Mouse (Mus musculus): ENCODE measurements around the gene Plvap. TPM values are rescaled to one million over a fixed set of nuclear protein-coding genes. Genes with fewer than 3 reads are reported as not detected.

The Plvap gene
- total RNA-seq, 1 experiment from 2014 or later: not detected

DNA sequence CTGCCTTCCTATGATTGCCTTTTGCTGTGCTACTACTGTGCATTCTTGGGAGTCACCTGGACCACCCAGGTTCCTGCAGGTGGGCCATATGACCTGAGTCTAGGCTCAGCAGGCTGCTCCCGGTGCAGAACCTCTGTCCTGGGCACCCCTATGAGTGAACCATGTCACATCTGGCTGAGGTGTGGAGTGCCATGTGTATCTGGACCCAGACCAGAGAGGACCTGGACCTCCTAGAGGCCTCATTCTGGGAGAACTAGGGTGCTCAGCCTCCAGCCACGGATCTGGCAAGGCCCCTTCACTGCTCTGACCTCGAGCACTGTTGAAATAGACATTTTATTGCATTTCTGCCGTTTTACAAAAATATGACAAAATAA, 35.9 kb downstream of the Plvap start:
- no peak for ATAC-seq (replicated peaks in 1 of 2; ENCODE audit: insufficient read depth in 1 of 2, low FRiP score in 2 of 2, low TSS enrichment in 1 of 2, low read depth in 1 of 2, poor library complexity in 2 of 2, severe bottlenecking in 2 of 2)

DNA sequence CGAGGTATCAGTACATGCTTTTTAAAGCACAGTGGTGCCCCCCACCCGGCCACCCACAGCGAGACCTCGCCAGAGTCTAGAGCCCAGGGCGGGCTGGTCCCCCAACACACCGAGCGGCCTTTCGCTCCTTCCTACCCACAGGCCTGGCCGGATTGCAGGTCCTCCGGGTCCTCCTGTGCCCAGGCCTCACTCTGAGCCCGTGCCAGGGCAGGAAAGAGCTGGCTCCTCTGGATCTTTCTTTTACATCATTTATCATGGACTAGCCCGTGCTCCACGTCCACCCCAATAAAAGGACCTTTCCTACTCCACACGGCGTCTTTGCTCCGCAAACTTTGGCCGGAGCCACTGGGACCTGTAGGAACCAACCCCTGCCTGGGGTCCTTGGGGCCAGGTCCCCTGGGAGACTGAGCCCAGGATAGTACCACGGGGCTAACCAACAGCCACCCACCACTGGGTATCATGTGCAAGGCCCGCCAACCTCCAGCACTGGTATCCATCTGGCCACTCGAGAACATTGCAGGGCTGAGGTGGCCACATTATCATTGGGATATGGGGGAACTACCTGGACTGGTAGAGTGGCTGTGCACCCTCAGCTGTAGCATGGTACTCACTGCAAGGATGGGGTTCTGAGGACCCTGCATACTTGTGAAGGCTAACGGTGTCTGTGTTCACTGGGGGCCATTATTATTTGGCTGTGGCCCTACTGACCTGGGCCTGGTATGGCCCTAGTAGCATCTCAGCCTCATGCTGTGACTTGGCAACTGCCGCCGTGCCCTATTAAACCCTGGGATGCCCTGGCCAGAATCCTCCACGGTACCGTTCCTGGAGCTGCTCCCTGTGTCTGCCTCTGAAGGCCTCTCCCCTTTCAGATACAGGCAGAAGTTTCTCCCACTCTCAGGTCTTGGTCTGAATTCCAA, 36.5 kb downstream of the Plvap start:
- no peak for ATAC-seq (replicated peaks in 1 of 2; ENCODE audit: insufficient read depth in 1 of 2, low FRiP score in 2 of 2, low TSS enrichment in 1 of 2, low read depth in 1 of 2, poor library complexity in 2 of 2, severe bottlenecking in 2 of 2)

- no peak for ATAC-seq (replicated peaks in 1 of 2; ENCODE audit: insufficient read depth in 1 of 2, low FRiP score in 2 of 2, low TSS enrichment in 1 of 2, low read depth in 1 of 2, poor library complexity in 2 of 2, severe bottlenecking in 2 of 2)
These were observed 37.2 kb downstream of the Plvap start for GRCm38 (mm10) chr8:71474344-71474743.

- ATAC-seq (replicated peaks in 1 of 2; ENCODE audit: insufficient read depth in 1 of 2, low FRiP score in 2 of 2, low TSS enrichment in 1 of 2, low read depth in 1 of 2, poor library complexity in 2 of 2, severe bottlenecking in 2 of 2): no peak
These were observed 38.8 kb downstream of the Plvap start for GRCm38 (mm10) chr8:71472601-71473386.

DNA sequence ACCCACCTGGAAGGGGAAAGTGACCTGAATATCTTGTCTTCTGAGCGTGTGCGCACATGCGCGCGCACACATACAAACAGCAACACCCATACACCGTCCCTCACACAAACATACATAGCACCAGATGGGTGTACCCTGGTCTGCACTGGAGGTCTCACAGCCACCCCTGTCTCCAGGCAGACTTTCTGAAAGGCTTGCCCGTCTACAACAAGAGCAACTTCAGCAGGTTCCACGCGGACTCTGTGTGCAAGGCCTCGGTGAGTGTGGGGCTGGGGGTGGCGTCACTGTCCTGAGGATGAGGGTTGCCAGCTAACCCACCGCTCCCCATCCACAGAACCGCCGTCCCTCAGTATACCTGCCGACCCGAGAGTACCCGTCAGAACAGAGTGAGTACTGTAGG, 39.7 kb downstream of the Plvap start:
- ATAC-seq (replicated peaks in 1 of 2; ENCODE audit: insufficient read depth in 1 of 2, low FRiP score in 2 of 2, low TSS enrichment in 1 of 2, low read depth in 1 of 2, poor library complexity in 2 of 2, severe bottlenecking in 2 of 2): no peak

GRCm38 (mm10) chr8:71470913-71471255, 40.7 kb downstream of the Plvap start:
- no peak for ATAC-seq (replicated peaks in 1 of 2; ENCODE audit: insufficient read depth in 1 of 2, low FRiP score in 2 of 2, low TSS enrichment in 1 of 2, low read depth in 1 of 2, poor library complexity in 2 of 2, severe bottlenecking in 2 of 2)

GRCm38 (mm10) chr8:71470146-71470912, 41.2 kb downstream of the Plvap start:
- ATAC-seq (replicated peaks in 1 of 2; ENCODE audit: insufficient read depth in 1 of 2, low FRiP score in 2 of 2, low TSS enrichment in 1 of 2, low read depth in 1 of 2, poor library complexity in 2 of 2, severe bottlenecking in 2 of 2): no peak

DNA sequence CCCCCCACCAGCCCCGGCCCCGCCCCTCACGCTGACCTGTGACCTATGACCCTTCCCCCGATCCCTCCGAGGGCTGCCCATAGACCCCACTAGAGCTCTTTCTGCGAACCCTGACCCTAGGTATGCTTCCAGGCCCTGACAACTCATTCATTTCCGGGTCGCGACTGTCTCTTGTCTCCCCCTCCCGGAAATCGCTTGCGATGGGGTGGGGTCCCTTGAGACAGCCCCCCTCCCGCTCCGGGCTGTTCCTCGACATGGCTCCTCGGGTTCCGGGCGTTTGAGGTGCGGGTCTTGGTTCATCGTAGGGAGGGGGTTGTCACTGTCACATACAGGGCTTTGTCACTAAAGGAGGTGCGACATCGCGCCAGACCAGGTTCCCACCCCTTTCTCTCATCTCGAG, 42.1 kb downstream of the Plvap start:
- no peak for ATAC-seq (replicated peaks in 1 of 2; ENCODE audit: insufficient read depth in 1 of 2, low FRiP score in 2 of 2, low TSS enrichment in 1 of 2, low read depth in 1 of 2, poor library complexity in 2 of 2, severe bottlenecking in 2 of 2)

- peak; percentile 76 to 83 for ATAC-seq (replicated peaks in 1 of 2; ENCODE audit: insufficient read depth in 1 of 2, low FRiP score in 2 of 2, low TSS enrichment in 1 of 2, low read depth in 1 of 2, poor library complexity in 2 of 2, severe bottlenecking in 2 of 2)
These were observed 42.6 kb downstream of the Plvap start, which contains the start of gene Dda1 for GRCm38 (mm10) chr8:71468916-71469315. Gene Dda1, plus strand, starts transcription at chr8:71469199.

GRCm38 (mm10) chr8:71468001-71468400, 43.6 kb downstream of the Plvap start:
- ATAC-seq (replicated peaks in 1 of 2; ENCODE audit: insufficient read depth in 1 of 2, low FRiP score in 2 of 2, low TSS enrichment in 1 of 2, low read depth in 1 of 2, poor library complexity in 2 of 2, severe bottlenecking in 2 of 2): no peak

DNA sequence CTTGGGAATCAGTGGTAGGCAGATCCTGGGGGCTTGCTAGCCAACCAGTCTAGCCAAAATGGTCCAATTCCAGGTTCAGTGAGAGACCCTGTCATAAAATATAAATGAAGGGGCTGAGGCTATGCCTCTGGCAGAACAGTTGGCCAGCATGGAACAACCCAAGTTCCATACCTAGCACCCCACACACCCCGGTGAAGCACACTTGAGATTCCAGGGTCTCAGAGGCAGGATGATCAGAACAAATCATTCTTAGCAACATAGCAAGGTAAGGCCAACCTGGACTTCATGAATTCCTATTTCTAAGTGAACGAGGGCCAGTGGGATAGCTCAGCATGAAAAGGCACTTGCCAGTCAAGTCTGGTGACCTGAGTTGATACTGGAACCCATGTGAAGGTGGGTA, 44.4 kb downstream of the Plvap start:
- ATAC-seq (replicated peaks in 1 of 2; ENCODE audit: insufficient read depth in 1 of 2, low FRiP score in 2 of 2, low TSS enrichment in 1 of 2, low read depth in 1 of 2, poor library complexity in 2 of 2, severe bottlenecking in 2 of 2): no peak

- no peak for ATAC-seq (replicated peaks in 1 of 2; ENCODE audit: insufficient read depth in 1 of 2, low FRiP score in 2 of 2, low TSS enrichment in 1 of 2, low read depth in 1 of 2, poor library complexity in 2 of 2, severe bottlenecking in 2 of 2)
These were observed 45.4 kb downstream of the Plvap start for GRCm38 (mm10) chr8:71466198-71466597.

DNA sequence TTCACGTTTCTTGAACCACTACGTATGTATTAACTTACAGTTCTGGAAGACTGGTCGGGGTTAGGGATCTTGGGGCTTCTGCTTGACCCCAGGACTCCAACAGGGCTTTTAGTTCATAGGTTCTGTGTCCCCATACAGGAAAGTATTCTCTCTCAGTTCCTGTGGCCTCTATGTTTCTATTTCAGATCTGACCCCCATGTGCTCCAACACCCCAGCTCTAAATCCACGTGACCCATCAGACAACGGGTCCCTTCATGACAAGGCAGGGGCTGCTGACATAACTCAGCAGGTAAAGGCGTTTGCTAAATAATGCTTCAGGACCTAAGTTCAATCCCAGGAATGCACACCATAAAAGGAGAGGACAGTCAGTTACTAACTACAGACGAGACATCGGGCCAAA, 45.8 kb downstream of the Plvap start:
- no peak for ATAC-seq (replicated peaks in 1 of 2; ENCODE audit: insufficient read depth in 1 of 2, low FRiP score in 2 of 2, low TSS enrichment in 1 of 2, low read depth in 1 of 2, poor library complexity in 2 of 2, severe bottlenecking in 2 of 2)

DNA sequence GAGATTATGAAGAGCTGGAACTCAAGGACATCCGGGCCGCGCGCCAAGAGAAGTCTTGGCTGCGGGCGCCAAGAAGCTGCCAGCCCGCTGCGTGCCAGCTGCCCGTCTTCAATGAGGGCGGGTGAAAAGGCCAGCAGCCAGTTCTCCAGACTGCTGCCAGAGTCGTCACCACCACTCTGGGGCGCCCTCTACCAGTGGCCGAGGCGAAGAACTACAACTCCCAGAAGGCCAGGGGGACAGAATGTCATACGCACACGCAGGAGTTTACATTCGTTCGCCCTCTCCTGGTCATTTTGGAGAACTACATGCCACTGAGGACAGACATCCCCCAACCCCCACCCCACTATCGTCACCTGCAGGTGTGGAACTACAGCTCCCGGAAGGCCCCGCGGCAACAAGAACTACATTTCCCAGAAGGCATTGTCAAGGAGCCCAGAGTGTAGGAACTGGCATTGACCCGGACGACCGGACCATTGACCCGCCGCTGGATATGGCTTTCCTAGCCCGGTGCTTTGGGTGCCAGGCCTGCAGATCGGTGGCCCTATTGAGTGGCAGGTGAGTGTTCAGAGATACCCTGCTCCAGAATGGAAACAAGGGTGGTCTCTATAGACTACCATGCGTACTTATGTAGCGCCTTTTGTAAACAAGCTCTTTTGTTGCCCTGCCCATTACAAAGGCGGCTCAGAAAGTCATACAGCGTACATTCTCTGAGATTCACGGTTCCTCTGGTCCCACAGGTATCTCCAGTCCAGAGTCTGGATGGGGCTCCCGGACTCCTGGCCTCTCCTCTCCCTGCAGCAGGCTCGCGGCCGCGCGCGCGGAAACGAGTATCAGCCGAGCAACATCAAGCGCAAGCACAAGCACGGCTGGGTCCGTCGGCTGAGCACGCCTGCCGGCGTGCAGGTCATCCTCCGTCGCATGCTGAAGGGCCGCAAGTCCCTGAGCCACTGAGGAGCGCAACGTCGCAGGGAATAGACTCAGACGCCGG, 46.7 kb downstream of the Plvap start, which contains the start of gene Mrpl34:
TSS of gene Mrpl34 (plus strand) at position 447 of the 988 bp plus-strand sequence.
- peak; percentile 79 to 81 for ATAC-seq (replicated peaks in 1 of 2; ENCODE audit: insufficient read depth in 1 of 2, low FRiP score in 2 of 2, low TSS enrichment in 1 of 2, low read depth in 1 of 2, poor library complexity in 2 of 2, severe bottlenecking in 2 of 2)

GRCm38 (mm10) chr8:71463188-71464033, 48.1 kb downstream of the Plvap start, which contains the start of gene Abhd8:
Gene Abhd8, minus strand, starts transcription at chr8:71463655.
- peak; percentile 65 to 75 for ATAC-seq (replicated peaks in 1 of 2; ENCODE audit: insufficient read depth in 1 of 2, low FRiP score in 2 of 2, low TSS enrichment in 1 of 2, low read depth in 1 of 2, poor library complexity in 2 of 2, severe bottlenecking in 2 of 2)

- peak; percentile 9 to 11; a peak in 1 of 4 replicates for ATAC-seq (replicated peaks in 1 of 2; ENCODE audit: insufficient read depth in 1 of 2, low FRiP score in 2 of 2, low TSS enrichment in 1 of 2, low read depth in 1 of 2, poor library complexity in 2 of 2, severe bottlenecking in 2 of 2)
These were observed 48.8 kb downstream of the Plvap start for GRCm38 (mm10) chr8:71462786-71463185.
